Mouse (Mus musculus) thymus, adult 2 months (tissue): Measurements from ENCODE around the gene Nos3.

ENCODE experiments used
- CTCF ChIP-seq: fragments of 200-500 bp; IDR thresholded peaks from 2 replicates; pipeline ENCODE4 v1.5.1; 2012; ENCODE audit warnings: mild to moderate bottlenecking, control low read depth, low read length, moderate library complexity, borderline replicate concordance; ENCODE audit not compliant: control insufficient read depth, poor library complexity, insufficient read depth; ENCODE audit errors: extremely low read depth
- POLR2A ChIP-seq: fragments of 200-500 bp; IDR thresholded peaks from 2 replicates; pipeline ENCODE4 v1.6.1; 2012; ENCODE audit warnings: mild to moderate bottlenecking, low read length, control low read depth, moderate library complexity; ENCODE audit not compliant: control insufficient read depth, poor library complexity, insufficient read depth; ENCODE audit errors: extremely low read depth

GRCm38 (mm10) chr5:24363467-24363866 lies 1.1 kb upstream of the Nos3 start:
- no peak for TF ChIP-seq CTCF
- TF ChIP-seq POLR2A = no peak
